Mouse (Mus musculus) hindbrain, embryonic 16.5 days (tissue): Measurements from ENCODE around the gene Gm49661. TPM values are rescaled to one million over a fixed set of nuclear protein-coding genes. Genes with fewer than 3 reads are reported as not detected.

Source experiments
- ATAC-seq: fragments of 200-750 bp; cut with Nextera tagmentation; 2 replicates; pipeline ENCODE4 v1.8.0; 2017; ENCODE audit warnings: moderate TSS enrichment, moderate library complexity
- H3K27ac ChIP-seq: fragments of 300-500 bp; sonication (generic); 2 replicates; pipeline ENCODE4 v1.5.1; 2014; ENCODE audit warnings: low read depth, mild to moderate bottlenecking, control low read depth, low read length, moderate library complexity
- H3K27me3 ChIP-seq: fragments of 300-500 bp; sonication (generic); replicated peaks from 2 replicates; pipeline ENCODE4 v1.6.1; 2014; ENCODE audit warnings: low read length; ENCODE audit not compliant: control insufficient read depth, insufficient read depth
- H3K36me3 ChIP-seq: fragments of 300-500 bp; sonication (generic); 2 replicates; pipeline ENCODE4 v1.6.1; 2014; ENCODE audit warnings: mild to moderate bottlenecking, low read length, moderate library complexity, mixed read lengths; ENCODE audit not compliant: control insufficient read depth, insufficient read depth
- H3K4me1 ChIP-seq: fragments of 300-500 bp; sonication (generic); 2 replicates; pipeline ENCODE4 v1.6.1; 2014; ENCODE audit warnings: low read depth, low read length; ENCODE audit not compliant: control insufficient read depth, insufficient read depth
- H3K4me2 ChIP-seq: fragments of 300-500 bp; sonication (generic); 2 replicates; pipeline ENCODE4 v1.6.1; 2014; ENCODE audit warnings: mild to moderate bottlenecking, low read length, control low read depth, moderate library complexity
- H3K4me3 ChIP-seq: fragments of 300-500 bp; sonication (generic); 2 replicates; pipeline ENCODE4 v1.5.1; 2014; ENCODE audit warnings: mild to moderate bottlenecking, low read length, control low read depth, moderate library complexity
- H3K9ac ChIP-seq: fragments of 300-500 bp; sonication (generic); 2 replicates; pipeline ENCODE4 v1.6.1; 2014; ENCODE audit warnings: low read depth, mild to moderate bottlenecking, control low read depth, low read length, moderate library complexity
- H3K9me3 ChIP-seq: fragments of 300-500 bp; sonication (generic); 2 replicates; pipeline ENCODE4 v1.6.1; 2014; ENCODE audit warnings: mild to moderate bottlenecking, low read length, moderate library complexity; ENCODE audit not compliant: control insufficient read depth
- WGBS: fragments of 180-500 bp; shearing (Covaris S2); extraction: QIAGEN DNeasy Blood & Tissue Kit; methylation state at CpG from one replicate; pipeline ENCODE4 v1.1.7; 2014; 5-methylcytosine and 5-hydroxymethylcytosine counted together
- polyA plus RNA-seq: library from polyadenylated mRNA; unstranded; fragments of >200 nt; fragmentation: Nextera tagmentation; extraction: Ambion mirVana; gene quantifications from 2 replicates; pipeline ENCODE4 v1.2.1, GENCODE M21; 2015

Gm49661 gene
- polyA plus RNA-seq, 1 experiment from 2014 or later: not detected

DNA sequence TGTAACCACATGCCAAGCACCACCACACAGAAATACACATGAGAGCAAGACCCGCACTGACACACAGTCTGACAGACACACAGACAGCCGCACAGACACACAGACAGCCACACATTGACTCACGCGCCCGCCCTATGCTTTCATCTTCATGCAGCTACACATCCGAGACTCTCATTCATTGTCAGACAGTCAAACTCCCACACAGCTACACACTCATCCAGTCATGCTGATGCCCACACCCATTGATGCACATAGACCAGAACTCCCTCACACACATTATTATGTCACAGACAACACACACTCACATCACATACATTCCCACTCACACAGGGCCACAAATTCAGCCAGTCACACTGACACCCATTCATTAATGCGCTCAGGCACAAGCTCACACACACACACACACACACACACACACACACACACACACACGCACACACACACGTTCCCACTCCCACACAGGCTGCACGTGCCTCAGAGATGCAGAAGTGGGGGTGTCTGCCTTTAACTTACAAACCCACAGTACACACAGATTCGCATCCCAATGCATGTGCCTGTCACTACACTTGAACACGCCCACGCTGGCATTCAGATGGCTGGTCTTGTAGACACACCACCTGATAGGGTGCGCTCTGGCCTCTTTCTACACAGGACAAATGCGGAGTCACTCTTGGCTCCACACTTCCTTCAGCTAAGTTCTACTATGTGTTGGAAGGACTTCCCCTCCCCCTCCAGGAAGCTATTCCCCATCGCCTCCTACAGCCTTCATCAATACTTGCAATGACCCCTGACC, 35.3 kb downstream of the Gm49661 start:
- Histone ChIP-seq H3K36me3 (peaks cover 6% of the 10 kb centered on the region; the same call in 1 of the 2 replicates), H3K9me3 (no peaks in the 10 kb centered on the region), H3K27ac (no peak overlapping the region), H3K9ac (0 out of 2 replicates have a peak overlapping the region, but pooled peaks have one; percentile 4), H3K4me3 (peak overlapping the region; percentile 82), H3K4me2 (peak overlapping the region; percentile 78), H3K27me3 (no peaks in the 10 kb centered on the region), H3K4me1 (peaks cover 26% of the 10 kb centered on the region)
- 85% methylated on average over 16 of the region's 16 CpGs for WGBS
- no peak for ATAC-seq

DNA sequence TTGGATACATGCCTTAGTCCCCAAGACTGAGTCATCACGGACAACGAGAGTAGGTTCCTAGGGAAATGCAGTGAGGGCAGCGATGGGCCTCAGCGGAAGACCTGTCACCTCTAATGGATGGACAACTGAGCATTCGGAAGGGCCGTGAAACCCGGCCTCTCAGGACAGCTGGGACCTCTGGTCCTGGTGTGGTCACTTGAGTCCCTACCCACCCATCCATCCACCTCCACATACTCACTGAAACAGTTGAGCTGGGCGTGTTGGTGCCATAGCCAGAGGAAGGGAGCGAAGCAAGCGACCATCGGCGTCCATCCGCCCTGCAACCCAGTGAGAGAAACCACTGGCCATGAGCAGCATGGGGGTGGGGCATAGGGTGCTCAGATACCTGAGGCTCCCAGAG, 38.7 kb downstream of the Gm49661 start:
- H3K36me3 ChIP-seq: peaks cover 17% of the 10 kb centered on the region
- 90% methylated on average over 13 of the region's 13 CpGs for WGBS
- no peak overlapping the region for H3K4me3 ChIP-seq
- H3K9me3 ChIP-seq: no peaks in the 10 kb centered on the region
- no peak overlapping the region for H3K4me2 ChIP-seq
- ATAC-seq: no peak
- no peak overlapping the region for H3K9ac ChIP-seq
- no peak overlapping the region for H3K27ac ChIP-seq
- H3K27me3 ChIP-seq: no peaks in the 10 kb centered on the region
- peaks cover 25% of the 10 kb centered on the region for H3K4me1 ChIP-seq

DNA sequence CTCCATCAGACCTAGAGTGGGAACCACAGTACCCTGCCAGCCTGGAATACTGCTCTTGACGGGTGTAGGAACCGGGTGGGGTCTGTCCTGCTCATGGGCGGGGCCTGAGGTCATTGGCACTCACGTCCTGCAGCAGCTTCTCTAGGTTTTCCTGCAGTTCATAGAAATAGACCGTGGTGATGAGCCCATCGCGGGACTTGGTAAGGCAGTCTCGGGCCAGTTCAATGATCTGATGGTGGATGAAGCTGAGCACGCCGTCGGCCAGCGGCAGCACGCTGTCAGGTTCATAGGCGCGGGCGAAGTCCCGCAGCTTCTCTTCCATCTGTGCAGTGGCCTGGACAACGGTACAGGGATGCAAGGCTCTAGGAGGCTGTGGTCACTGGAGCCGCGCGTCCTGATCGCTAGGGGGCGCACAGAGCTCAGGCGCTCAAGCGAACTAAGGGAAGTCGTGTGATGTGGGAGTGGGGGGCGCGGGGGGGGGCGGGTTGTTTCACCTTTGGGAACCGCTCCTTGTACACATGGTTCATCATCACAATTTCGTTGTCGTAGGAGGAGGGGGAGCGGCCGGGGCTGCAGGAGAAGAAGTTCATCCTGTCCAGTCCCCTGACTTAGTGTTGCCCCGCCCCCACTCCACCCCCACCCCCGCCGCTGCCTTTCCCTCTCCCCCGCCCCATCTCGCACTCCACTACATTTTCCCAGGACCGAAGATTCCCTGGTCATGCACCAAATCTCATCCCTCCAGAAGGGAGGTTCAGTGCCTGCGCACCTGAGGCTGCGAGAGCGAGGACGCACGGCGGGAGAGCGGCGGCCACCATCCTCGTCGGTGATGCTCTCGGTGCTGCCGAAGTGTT, 40.6 kb downstream of the Gm49661 start:
- peak; percentile 79 for ATAC-seq
- 3% methylated on average over 52 of the region's 52 CpGs for WGBS
- Histone ChIP-seq H3K4me3 (peak overlapping the region; percentile 32), H3K36me3 (peaks cover 26% of the 10 kb centered on the region), H3K9me3 (no peaks in the 10 kb centered on the region), H3K27ac (no peak overlapping the region), H3K4me2 (peak overlapping the region; percentile 54), H3K9ac (0 out of 2 replicates have a peak overlapping the region, but pooled peaks have one; percentile 37), H3K4me1 (peaks cover 8% of the 10 kb centered on the region), H3K27me3 (no peaks in the 10 kb centered on the region)

DNA sequence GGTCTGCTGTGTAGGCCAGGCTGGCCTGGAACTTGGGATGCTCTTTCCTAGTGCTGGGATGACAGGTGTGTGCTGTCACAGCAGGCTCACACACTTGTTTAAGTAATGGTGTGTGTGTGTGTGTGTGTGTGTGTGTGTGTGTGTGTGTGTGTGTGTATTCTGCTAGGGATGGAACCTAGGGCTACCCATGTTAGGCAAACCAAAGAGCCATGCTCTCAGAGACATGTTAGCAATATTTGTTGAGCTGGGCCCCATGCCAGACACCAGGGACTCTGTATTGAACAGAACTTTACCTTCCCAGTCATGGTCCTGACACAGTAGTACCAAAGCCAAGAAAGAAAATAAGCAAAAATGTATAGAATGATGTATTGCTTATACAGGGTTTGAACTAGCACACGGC, 41.7 kb downstream of the Gm49661 start:
- 90% methylated on average over 1 of the region's 1 CpGs for WGBS
- H3K27ac ChIP-seq: no peak overlapping the region
- H3K9me3 ChIP-seq: no peaks in the 10 kb centered on the region
- ATAC-seq: no peak
- H3K9ac ChIP-seq: no peak overlapping the region
- H3K27me3 ChIP-seq: no peaks in the 10 kb centered on the region
- H3K4me1 ChIP-seq: peaks cover 6% of the 10 kb centered on the region
- no peak overlapping the region for H3K4me3 ChIP-seq
- peaks cover 32% of the 10 kb centered on the region for H3K36me3 ChIP-seq
- H3K4me2 ChIP-seq: no peak overlapping the region

DNA sequence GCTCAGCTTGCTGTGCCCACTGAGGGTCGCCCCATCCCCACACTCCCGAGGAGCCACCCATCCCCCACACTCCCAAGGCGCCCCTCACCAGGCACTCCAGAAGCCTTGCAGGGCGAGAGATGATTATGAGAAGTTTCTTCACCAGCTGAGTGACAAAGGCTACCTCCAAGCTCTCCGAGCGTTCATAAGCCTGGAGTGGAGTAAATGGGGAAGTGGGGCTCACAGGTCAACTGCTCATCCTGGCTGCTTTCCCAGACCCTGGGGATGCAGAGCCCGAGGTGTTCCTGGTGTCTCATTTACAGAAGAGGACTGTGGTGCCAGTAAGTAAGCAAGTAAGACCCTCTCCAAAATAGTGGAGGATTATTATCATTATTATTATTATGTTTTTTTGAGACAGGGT, 43.7 kb downstream of the Gm49661 start:
- peaks cover 46% of the 10 kb centered on the region for H3K36me3 ChIP-seq
- no peak overlapping the region for H3K4me2 ChIP-seq
- ATAC-seq: no peak

DNA sequence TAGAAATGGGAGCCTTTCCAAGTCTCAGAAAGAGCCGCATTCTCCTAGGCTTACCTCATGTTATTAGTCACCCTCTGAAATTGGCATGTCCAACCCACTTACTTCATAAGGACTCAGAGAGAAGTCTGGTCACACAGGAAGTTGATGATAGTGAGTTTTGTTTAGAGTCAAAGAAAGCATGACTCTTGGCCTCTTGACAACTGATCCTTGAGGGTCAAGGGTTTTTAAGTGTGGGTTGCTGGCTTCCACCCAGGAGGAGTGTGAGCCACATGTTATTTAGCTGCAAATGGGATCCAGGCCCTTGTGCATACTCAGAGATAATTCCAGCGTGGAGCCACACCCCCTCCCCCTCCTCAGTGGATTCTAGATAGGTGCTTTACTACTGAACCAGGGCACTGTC, 47.6 kb downstream of the Gm49661 start:
- H3K27me3 ChIP-seq: no peaks in the 10 kb centered on the region; the same call in 1 of the 2 replicates
- no peak overlapping the region for H3K27ac ChIP-seq
- 81% methylated on average over 2 of the region's 2 CpGs for WGBS
- H3K9me3 ChIP-seq: no peaks in the 10 kb centered on the region
- H3K4me2 ChIP-seq: no peak overlapping the region
- peaks cover 58% of the 10 kb centered on the region for H3K36me3 ChIP-seq
- no peak overlapping the region for H3K4me3 ChIP-seq
- no peak overlapping the region for H3K9ac ChIP-seq
- no peak for ATAC-seq
- H3K4me1 ChIP-seq: no peaks in the 10 kb centered on the region

More for the DNA sequence above, 43.7 kb downstream of the Gm49661 start:
- WGBS: 75% methylated on average over 7 of the region's 7 CpGs
- peaks cover 6% of the 10 kb centered on the region for H3K4me1 ChIP-seq
- H3K9me3 ChIP-seq: no peaks in the 10 kb centered on the region
- no peak overlapping the region for H3K9ac ChIP-seq
- H3K27me3 ChIP-seq: no peaks in the 10 kb centered on the region
- no peak overlapping the region for H3K27ac ChIP-seq
- H3K4me3 ChIP-seq: no peak overlapping the region

DNA sequence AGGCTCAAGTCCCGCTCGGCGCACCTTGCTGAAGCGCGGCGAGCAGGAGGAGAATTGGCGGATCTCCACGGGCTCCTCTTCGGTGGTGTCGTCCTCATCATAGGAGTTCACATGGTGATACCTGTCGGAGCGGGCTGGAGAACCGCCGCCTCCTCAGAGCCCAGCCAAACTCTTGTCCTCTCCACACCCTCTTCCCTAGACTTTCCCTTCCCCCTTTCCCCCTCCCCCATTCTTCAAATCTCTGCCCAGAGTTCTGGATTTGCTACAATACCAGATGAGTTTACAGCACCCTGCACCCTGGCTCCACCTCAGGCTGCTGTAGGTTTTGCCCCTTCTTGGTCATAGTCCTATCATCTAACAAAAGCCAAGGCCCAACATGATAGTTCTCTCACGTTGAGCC, 50.6 kb downstream of the Gm49661 start:
- 91% methylated on average over 15 of the region's 15 CpGs for WGBS
- Histone ChIP-seq H3K9ac (no peak overlapping the region), H3K36me3 (peaks cover 71% of the 10 kb centered on the region)

DNA sequence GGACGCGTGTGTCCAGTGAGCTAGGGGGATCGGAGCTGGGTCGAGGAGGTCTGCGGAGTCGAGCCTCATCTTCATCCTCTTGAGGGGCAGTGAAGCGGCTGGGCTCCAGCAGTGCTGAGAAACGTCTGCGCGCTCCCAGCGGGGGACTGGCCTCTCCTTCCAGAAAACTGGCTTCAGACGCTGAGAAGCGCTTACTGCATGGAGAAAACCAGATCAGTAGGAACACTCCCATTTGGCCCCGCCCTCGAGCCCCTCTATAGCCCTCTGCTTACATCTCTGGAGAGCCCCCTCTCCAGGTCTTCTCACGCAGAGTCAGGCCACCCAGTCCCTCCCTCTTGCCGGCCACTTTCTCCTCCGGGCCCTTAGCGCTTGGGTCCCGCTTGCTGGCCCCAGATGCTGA, 51.5 kb downstream of the Gm49661 start:
- H3K9me3 ChIP-seq: no peaks in the 10 kb centered on the region
- H3K9ac ChIP-seq: no peak overlapping the region
- H3K4me1 ChIP-seq: 0 out of 2 replicates have a peak, but pooled peaks cover 2% of the 10 kb centered on the region
- H3K27me3 ChIP-seq: peaks cover 2% of the 10 kb centered on the region; the same call in 1 of the 2 replicates
- peaks cover 72% of the 10 kb centered on the region for H3K36me3 ChIP-seq
- no peak overlapping the region for H3K27ac ChIP-seq
- no peak overlapping the region for H3K4me3 ChIP-seq
- no peak overlapping the region for H3K4me2 ChIP-seq
- no peak for ATAC-seq
- WGBS: 24% methylated on average over 20 of the region's 20 CpGs

More for the DNA sequence above, 50.6 kb downstream of the Gm49661 start:
- Histone ChIP-seq H3K27me3 (peaks cover 2% of the 10 kb centered on the region; the same call in 1 of the 2 replicates), H3K4me3 (no peak overlapping the region), H3K4me1 (no peaks in the 10 kb centered on the region), H3K9me3 (no peaks in the 10 kb centered on the region), H3K4me2 (no peak overlapping the region), H3K27ac (no peak overlapping the region)
- ATAC-seq: no peak
